Mouse (Mus musculus): ENCODE measurements at regions not wholly inside any gene's neighbourhood (a gene's known extent, or its start where the extent isn't known, plus 50 kb on each side); places are given as distances from the start of the nearest gene placed in this dataset.

- no peak for TF ChIP-seq CTCF (conservative IDR thresholded peaks at IDR 0.05; ENCODE audit: low read length)
- no peak for TF ChIP-seq POU5F1 (IDR thresholded peaks at IDR 0.05; ENCODE audit: borderline replicate concordance, low read length)
Measured at GRCm38 (mm10) chr14:25371661-25372060, 87.3 kb upstream of the Zmiz1 start.
